Mouse (Mus musculus) liver, embryonic 16.5 days (tissue): Measurements from ENCODE around the gene Antxrl. TPM values are rescaled to one million over a fixed set of nuclear protein-coding genes. Genes with fewer than 3 reads are reported as not detected.

ENCODE experiments used
- ATAC-seq: fragments of 200-750 bp; cut with Nextera tagmentation; 2 replicates; pipeline ENCODE4 v1.8.0; 2017; ENCODE audit warnings: low read depth, mild to moderate bottlenecking, moderate number of reproducible peaks, moderate library complexity
- H3K27ac ChIP-seq: fragments of 300-500 bp; sonication (generic); 2 replicates; pipeline ENCODE4 v1.5.1; 2014; ENCODE audit warnings: mild to moderate bottlenecking, low read length
- H3K27me3 ChIP-seq: fragments of 300-500 bp; sonication (generic); 2 replicates; pipeline ENCODE4 v1.6.1; 2014; ENCODE audit warnings: low read depth, low read length, mixed read lengths; ENCODE audit not compliant: control insufficient read depth, insufficient read depth
- H3K36me3 ChIP-seq: fragments of 300-500 bp; sonication (generic); 2 replicates; pipeline ENCODE4 v1.6.1; 2014; ENCODE audit warnings: mild to moderate bottlenecking; ENCODE audit not compliant: control insufficient read depth, insufficient read depth
- H3K4me1 ChIP-seq: fragments of 300-500 bp; sonication (generic); 2 replicates; pipeline ENCODE4 v1.6.1; 2014; ENCODE audit warnings: low read depth, low read length, mixed read lengths; ENCODE audit not compliant: control insufficient read depth
- H3K4me2 ChIP-seq: fragments of 300-500 bp; sonication (generic); 2 replicates; pipeline ENCODE4 v1.6.1; 2014; ENCODE audit warnings: low read depth, low read length, mixed read lengths
- H3K4me3 ChIP-seq: fragments of 300-500 bp; sonication (generic); 2 replicates; pipeline ENCODE4 v1.5.1; 2014; ENCODE audit warnings: low read depth, mild to moderate bottlenecking, low read length
- H3K9ac ChIP-seq: fragments of 300-500 bp; sonication (generic); 2 replicates; pipeline ENCODE4 v1.6.1; 2014; ENCODE audit warnings: low read depth, low read length
- H3K9me3 ChIP-seq: fragments of 300-500 bp; sonication (generic); replicated peaks from 2 replicates; pipeline ENCODE4 v1.6.1; 2016; ENCODE audit warnings: low read length; ENCODE audit not compliant: control insufficient read depth
- WGBS: fragments of 180-500 bp; shearing (Covaris S2); extraction: QIAGEN DNeasy Blood & Tissue Kit; methylation state at CpG from one replicate; pipeline ENCODE4 v1.1.7; 2014; ENCODE audit not compliant: insufficient replicate concordance; 5-methylcytosine and 5-hydroxymethylcytosine counted together
- polyA plus RNA-seq: library from polyadenylated mRNA; unstranded; fragments of >200 nt; fragmentation: Nextera tagmentation; extraction: Ambion mirVana; gene quantifications from 2 replicates; pipeline ENCODE4 v1.2.1, GENCODE M21; 2015

Gene Antxrl
- polyA plus RNA-seq, 1 experiment from 2014 or later = not detected

GRCm38 (mm10) chr14:34091475-34091874 is 39.0 kb downstream of the Antxrl start:
- no peak overlapping the region for H3K4me3 ChIP-seq
- no peak overlapping the region for H3K27ac ChIP-seq
- no peaks in the 10 kb centered on the region for H3K9me3 ChIP-seq
- H3K4me2 ChIP-seq = no peak overlapping the region
- H3K27me3 ChIP-seq = no peaks in the 10 kb centered on the region
- 54% methylated on average over 5 of the region's 5 CpGs for WGBS
- no peak for ATAC-seq
- H3K4me1 ChIP-seq = no peaks in the 10 kb centered on the region
- no peak overlapping the region for H3K9ac ChIP-seq
- no peaks in the 10 kb centered on the region for H3K36me3 ChIP-seq

- H3K9ac ChIP-seq = no peak overlapping the region
- no peak overlapping the region for H3K4me3 ChIP-seq
- 56% methylated on average over 1 of the region's 1 CpGs for WGBS
- ATAC-seq = no peak
- H3K4me2 ChIP-seq = no peak overlapping the region
- H3K9me3 ChIP-seq = no peaks in the 10 kb centered on the region
- no peaks in the 10 kb centered on the region for H3K27me3 ChIP-seq
- no peaks in the 10 kb centered on the region for H3K36me3 ChIP-seq
- no peak overlapping the region for H3K27ac ChIP-seq
- H3K4me1 ChIP-seq = no peaks in the 10 kb centered on the region
These were observed 40.3 kb downstream of the Antxrl start for GRCm38 (mm10) chr14:34092856-34093255.

- H3K4me3 ChIP-seq = no peak overlapping the region
- H3K9me3 ChIP-seq = no peaks in the 10 kb centered on the region
- no peaks in the 10 kb centered on the region for H3K27me3 ChIP-seq
- no peaks in the 10 kb centered on the region for H3K4me1 ChIP-seq
- no peak overlapping the region for H3K9ac ChIP-seq
- ATAC-seq = no peak
- H3K4me2 ChIP-seq = no peak overlapping the region
- H3K27ac ChIP-seq = no peak overlapping the region
- no peaks in the 10 kb centered on the region for H3K36me3 ChIP-seq
- 58% methylated on average over 5 of the region's 5 CpGs for WGBS
These were observed 43.7 kb downstream of the Antxrl start for GRCm38 (mm10) chr14:34096161-34096560.

- Histone ChIP-seq H3K9me3 (no peaks in the 10 kb centered on the region), H3K4me3 (no peak within 1 kb of the TSS), H3K4me1 (no peaks in the 10 kb centered on the region), H3K36me3 (no peaks in the 10 kb centered on the region), H3K27ac (no peak within 1 kb of the TSS), H3K4me2 (no peak within 1 kb of the TSS), H3K9ac (no peak within 1 kb of the TSS), H3K27me3 (no peaks in the 10 kb centered on the region)
- no peak for ATAC-seq
- WGBS = 63% methylated on average over 5 of the region's 5 CpGs
These were observed 50.1 kb downstream of the Antxrl start, which contains the start of gene A630023A22Rik for GRCm38 (mm10) chr14:34102601-34103000. TSS of gene A630023A22Rik (minus strand) at chr14:34102754.

GRCm38 (mm10) chr14:34103855-34104254 is 51.3 kb downstream of the Antxrl start:
- no peak for ATAC-seq
- Histone ChIP-seq H3K9ac (no peak overlapping the region), H3K4me3 (no peak overlapping the region), H3K27ac (no peak overlapping the region), H3K27me3 (no peaks in the 10 kb centered on the region), H3K36me3 (no peaks in the 10 kb centered on the region), H3K9me3 (no peaks in the 10 kb centered on the region), H3K4me1 (no peaks in the 10 kb centered on the region), H3K4me2 (no peak overlapping the region)
- WGBS = 46% methylated on average over 3 of the region's 3 CpGs

GRCm38 (mm10) chr14:34104892-34105291 is 52.4 kb downstream of the Antxrl start:
- H3K4me2 ChIP-seq = no peak overlapping the region
- no peak overlapping the region for H3K4me3 ChIP-seq
- H3K9me3 ChIP-seq = no peaks in the 10 kb centered on the region
- 18% methylated on average over 8 of the region's 8 CpGs for WGBS
- H3K27me3 ChIP-seq = no peaks in the 10 kb centered on the region
- no peak overlapping the region for H3K9ac ChIP-seq
- no peak for ATAC-seq
- no peaks in the 10 kb centered on the region for H3K4me1 ChIP-seq
- no peaks in the 10 kb centered on the region for H3K36me3 ChIP-seq
- no peak overlapping the region for H3K27ac ChIP-seq

- Histone ChIP-seq H3K4me2 (no peak overlapping the region), H3K27me3 (no peaks in the 10 kb centered on the region), H3K9ac (no peak overlapping the region), H3K36me3 (no peaks in the 10 kb centered on the region), H3K27ac (no peak overlapping the region), H3K9me3 (no peaks in the 10 kb centered on the region), H3K4me1 (no peaks in the 10 kb centered on the region), H3K4me3 (no peak overlapping the region)
- no peak for ATAC-seq
- 36% methylated on average over 12 of the region's 12 CpGs for WGBS
These were observed 54.0 kb downstream of the Antxrl start for GRCm38 (mm10) chr14:34106389-34107062.

- Histone ChIP-seq H3K9me3 (no peaks in the 10 kb centered on the region), H3K4me3 (no peak overlapping the region), H3K27me3 (no peaks in the 10 kb centered on the region), H3K27ac (no peak overlapping the region), H3K36me3 (no peaks in the 10 kb centered on the region), H3K4me1 (no peaks in the 10 kb centered on the region), H3K4me2 (no peak overlapping the region), H3K9ac (no peak overlapping the region)
- no peak for ATAC-seq
- WGBS = 15% methylated on average over 4 of the region's 4 CpGs
These were observed 55.1 kb downstream of the Antxrl start for GRCm38 (mm10) chr14:34107594-34107993.

GRCm38 (mm10) chr14:34114311-34114710 is 61.8 kb downstream of the Antxrl start:
- Histone ChIP-seq H3K9ac (no peak overlapping the region), H3K27ac (no peak overlapping the region), H3K36me3 (no peaks in the 10 kb centered on the region), H3K4me3 (no peak overlapping the region), H3K27me3 (no peaks in the 10 kb centered on the region), H3K4me2 (no peak overlapping the region), H3K9me3 (no peaks in the 10 kb centered on the region), H3K4me1 (no peaks in the 10 kb centered on the region)
- 54% methylated on average over 4 of the region's 4 CpGs for WGBS
- ATAC-seq = no peak
